Mouse (Mus musculus): ENCODE measurements at regions not wholly inside any gene's neighbourhood (a gene's known extent, or its start where the extent isn't known, plus 50 kb on each side); places are given as distances from the start of the nearest gene placed in this dataset.

GRCm38 (mm10) chr14:40758441-40758840 lies 134.6 kb downstream of the Sh2d4b start:
- DNase-seq = no peak

- DNase-seq = no peak
Measured at GRCm38 (mm10) chr14:40740541-40740940, 152.5 kb downstream of the Sh2d4b start.

DNA sequence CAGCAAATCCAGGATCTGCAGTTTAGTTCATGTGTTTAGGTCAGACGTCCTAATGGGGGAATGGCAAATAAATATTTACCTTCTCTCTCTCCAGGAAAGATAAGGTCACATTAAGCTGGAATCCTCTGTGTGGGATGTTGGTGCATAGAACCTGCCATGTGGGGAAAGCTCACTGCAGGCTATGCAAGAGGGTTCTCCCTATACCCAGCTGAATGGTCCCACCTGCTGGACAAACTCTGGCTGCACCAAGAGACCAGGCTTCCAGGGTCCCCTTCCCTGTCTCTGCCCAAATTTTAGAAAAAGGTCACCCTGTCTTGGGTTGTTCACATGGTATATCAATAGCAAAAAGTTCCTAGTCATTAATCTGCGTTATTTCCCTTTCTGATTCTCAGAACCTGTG lies 161.2 kb downstream of the Sh2d4b start:
- DNase-seq = peak; percentile 25

GRCm38 (mm10) chr14:40708981-40709531 lies 184.0 kb downstream of the Sh2d4b start:
- DNase-seq = no peak

DNA sequence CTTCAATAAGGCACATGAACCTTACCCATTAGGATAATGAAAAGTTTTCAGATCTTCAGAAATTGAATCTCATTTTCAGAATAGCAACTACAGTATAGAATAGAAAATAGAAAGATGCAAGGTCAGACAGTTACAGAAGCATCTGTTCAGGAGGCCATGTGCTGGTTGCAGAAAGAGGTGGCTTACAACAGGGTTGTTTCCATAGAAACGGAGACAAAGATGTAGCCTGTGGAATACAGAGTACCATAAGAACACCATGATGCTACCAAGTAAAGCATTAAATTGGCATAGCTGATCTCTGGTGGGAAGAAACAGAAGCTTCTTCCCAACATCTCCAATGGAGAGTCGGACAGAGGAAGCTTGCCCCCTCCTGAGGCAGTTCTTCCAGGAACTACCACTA lies 185.6 kb downstream of the Sh2d4b start:
- DNase-seq = no peak

GRCm38 (mm10) chr14:40703451-40703850 lies 189.6 kb downstream of the Sh2d4b start:
- no peak for DNase-seq

DNA sequence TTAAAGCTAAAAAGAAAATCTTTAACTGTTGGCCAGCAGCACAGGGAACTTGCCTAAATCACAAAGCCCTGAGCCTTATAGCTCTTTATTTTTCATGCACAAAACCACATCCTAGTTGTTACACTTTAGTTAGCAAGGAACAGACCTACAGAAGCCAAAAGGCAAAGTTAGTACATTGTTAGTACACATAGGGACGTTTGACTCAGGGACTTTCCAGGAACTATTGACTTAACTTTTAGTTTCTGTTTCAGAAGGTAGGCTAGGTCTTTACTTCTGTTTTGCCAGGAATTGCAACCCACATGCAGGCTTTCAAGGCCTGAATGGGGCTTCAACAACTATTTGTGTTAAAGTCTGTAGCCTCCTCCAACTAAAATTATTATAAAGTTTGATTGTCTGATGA lies 211.4 kb downstream of the Sh2d4b start:
- no peak for DNase-seq

DNA sequence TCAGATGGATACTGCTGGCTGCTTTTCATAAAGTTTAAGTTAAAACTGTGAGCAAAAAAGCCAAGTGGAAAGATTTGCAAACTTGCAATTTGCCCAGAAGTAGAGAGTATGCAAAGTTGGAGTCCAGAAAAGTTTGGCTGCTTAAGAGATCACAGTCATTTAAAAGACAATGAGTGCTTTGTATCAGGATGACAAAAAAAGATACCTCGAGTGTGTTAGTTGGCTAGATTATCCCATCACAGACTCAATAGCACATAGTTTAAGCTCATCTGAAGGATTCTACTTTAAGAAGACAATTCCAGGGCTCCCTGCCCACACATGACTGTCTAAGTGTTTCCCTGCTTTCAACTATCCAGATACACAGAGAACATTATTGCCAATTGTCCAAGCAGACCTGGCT lies 239.5 kb downstream of the Sh2d4b start:
- no peak for DNase-seq

Measured in right cerebral cortex, adult 18-20 months (tissue).